Mouse (Mus musculus): ENCODE data around the gene Lrrc52.

Gene Lrrc52

DNA sequence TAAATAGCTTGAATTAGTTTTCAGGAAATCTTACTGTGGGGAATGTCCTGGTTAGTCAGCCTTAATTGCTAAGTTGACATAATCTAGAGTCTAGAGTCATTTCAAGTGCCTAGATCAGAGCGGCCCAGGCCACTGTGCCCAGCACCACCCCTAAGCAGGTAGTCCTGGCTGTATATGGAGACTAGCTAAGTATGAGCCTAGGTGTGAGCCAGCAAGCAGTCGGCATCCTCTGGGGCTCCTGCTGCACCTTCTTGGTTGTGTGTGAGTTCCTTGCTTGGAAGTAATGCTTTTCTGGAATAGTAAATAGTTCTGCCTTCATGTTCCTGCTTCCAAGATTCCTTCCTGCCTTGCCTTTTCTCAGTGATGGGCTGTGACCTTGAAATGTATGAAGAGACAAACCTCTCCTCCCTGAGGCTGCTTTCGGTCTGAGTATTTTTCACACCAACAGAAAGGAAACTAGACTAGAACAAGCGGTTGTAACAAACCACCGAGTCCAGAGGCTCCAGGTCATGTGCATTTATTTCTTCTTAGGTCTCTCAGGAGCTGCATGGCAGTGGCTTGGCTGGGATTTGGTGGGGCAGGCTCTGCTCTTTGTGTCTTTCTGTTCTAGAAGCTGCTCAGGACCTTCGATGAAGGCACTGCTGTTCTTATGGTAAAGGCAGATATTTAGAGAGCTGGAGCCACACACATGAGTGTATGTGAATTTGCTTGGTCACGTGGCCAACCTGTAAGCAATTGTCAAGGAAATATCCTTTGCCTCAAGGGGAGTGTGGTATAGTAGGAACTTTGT is 30.2 kb downstream of the Lrrc52 start:
- no peak for DNase-seq (ENCODE audit: low read depth, low spot score)

DNA sequence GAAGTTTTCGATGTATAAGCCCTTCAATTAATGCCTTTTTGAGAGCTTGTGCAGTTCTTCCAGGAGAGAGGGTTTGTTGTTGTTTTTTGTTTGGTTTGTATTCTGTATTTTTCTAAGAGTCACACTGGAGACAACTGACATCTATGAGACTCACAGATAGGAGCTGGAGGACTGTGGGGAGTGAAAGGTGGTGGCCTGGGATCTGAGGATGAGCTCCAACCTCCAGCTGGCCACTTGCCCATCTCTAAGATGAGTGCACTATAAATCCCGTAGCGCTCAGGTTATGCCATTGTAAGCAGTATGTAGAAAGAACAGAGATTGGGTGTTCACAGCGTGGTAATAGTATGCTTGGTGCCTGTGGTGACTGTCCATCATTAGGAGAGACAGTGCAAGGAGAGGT is 31.6 kb downstream of the Lrrc52 start:
- no peak for DNase-seq (ENCODE audit: low read depth, low spot score)

DNA sequence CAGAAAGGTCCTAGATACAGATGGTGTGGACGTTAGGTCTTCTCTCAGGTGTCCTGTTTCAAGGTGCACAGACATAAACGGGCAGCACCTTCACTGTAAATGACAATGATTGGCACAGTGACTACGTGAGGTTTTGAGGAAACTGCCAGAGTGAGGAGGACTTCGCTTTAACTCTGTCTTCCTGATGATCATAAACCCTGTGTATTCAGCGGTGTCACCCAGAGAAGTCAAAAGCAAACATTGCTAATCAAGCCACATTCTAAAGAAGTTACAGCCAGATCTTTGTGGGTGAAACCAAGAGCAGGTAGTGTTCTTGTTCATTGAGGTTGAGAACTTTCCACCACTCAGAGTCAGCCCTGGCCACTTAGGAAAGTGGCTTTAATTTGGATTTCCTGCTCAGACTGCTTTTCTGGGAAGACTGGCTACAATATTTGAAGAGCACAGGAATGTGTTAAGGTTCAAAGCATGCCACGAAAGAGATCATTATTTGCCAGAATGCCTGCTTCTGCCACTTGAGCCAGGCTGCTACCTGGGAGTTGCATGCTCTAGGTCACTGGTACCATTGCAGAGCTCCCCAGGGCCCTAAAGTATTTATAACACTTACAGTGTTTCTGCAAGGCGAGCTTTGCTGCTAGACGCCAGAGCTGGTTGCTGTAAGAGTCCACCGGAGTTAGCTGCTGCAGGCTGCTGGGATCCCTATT is 35.5 kb downstream of the Lrrc52 start:
- DNase-seq (ENCODE audit: low read depth, low spot score), result no peak

DNA sequence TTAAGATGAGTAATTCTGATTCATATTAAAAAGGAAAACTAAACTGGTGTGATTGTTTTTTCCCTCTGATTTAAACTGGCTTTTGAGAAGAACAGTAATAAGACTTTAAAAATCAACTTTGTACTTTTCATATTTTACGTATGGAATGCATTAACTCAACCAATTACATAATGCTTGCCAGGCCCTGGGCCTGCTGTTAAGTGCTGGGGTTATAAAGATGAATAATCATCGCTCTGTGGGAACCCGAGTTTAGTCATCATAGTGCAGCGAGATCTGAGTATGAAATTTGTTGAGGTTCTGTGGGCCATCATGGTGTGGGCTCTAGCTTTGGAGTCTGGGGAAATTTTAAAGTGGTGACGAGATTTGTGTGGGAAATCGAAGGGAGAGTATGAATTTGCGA is 39.9 kb downstream of the Lrrc52 start:
- no peak for DNase-seq (ENCODE audit: low read depth, low spot score)

DNA sequence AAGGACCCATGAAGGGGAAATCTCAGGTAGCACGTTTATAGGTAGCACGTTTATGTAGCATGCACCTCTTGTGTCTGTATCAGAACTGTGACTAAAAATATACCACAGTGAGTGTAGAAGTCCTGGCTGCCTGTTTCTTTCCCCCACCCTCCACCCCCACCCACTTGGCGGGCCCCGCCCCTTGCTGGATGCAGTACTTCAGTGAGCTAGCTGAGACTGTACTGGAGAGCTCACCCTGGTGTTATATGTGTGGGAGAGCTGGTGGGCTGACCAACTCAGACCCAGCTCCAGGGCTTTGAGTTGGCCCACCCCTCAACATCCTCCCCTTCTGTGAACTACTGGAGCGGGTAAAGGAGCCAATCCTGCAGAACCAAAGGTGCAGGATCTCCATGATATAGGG is 41.0 kb downstream of the Lrrc52 start:
- DNase-seq (ENCODE audit: low read depth, low spot score), result no peak

DNA sequence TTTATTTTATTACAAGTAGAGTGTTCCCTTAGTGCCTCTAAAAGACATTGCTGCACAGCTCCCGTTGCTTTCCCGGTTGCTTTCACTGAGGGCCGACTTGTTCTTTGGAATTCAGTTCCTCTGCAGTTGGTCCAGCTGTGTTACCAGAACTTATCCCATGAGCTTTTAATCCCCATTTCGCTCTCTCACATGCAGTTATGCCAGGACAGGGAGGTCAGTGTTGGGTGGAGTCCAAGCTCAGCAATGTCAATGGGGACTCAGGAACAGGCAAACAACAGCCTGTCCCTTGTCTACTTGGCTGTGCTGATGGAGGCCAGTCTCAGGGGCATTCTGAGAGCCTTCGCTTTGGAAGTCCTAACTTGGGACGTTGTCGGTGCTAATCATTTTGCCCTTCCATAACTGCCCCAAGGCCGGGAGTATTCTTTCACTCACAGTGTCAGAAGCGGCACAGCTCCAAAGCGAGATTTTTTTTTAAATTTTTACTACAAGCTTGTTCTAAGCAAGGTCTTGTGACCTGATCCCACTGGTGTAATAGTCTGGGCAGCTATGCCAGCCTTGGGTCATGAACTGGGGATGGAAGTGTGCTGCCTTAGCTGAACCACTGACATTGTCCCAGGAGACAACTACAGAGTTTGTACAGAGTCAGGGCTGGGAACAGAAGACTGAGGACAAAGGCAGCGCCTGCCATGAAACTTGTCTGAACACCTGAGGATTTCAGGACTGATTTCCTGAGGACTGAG is 43.9 kb downstream of the Lrrc52 start:
- no peak for DNase-seq (ENCODE audit: low read depth, low spot score)

DNA sequence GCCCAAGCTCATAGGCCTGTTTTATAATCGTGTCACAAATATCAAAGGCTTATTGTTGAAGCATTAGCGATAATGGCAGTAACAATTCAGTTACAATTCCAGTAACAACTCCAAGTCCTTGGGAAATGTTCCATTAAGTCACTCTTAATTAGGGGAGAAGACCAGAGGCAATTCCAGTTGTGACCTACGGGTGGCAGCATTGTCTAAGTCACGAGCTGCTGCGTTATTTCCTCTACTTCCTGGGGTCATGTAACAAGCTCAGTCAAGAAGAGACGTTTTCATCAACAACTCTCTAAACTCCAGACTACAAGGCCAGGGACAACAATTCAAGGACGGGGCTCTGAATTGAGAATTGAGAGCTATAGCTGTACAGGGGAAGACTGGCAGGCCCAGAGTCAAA is 51.7 kb downstream of the Lrrc52 start:
- peak; percentile 67 for DNase-seq (ENCODE audit: low read depth, low spot score)

DNA sequence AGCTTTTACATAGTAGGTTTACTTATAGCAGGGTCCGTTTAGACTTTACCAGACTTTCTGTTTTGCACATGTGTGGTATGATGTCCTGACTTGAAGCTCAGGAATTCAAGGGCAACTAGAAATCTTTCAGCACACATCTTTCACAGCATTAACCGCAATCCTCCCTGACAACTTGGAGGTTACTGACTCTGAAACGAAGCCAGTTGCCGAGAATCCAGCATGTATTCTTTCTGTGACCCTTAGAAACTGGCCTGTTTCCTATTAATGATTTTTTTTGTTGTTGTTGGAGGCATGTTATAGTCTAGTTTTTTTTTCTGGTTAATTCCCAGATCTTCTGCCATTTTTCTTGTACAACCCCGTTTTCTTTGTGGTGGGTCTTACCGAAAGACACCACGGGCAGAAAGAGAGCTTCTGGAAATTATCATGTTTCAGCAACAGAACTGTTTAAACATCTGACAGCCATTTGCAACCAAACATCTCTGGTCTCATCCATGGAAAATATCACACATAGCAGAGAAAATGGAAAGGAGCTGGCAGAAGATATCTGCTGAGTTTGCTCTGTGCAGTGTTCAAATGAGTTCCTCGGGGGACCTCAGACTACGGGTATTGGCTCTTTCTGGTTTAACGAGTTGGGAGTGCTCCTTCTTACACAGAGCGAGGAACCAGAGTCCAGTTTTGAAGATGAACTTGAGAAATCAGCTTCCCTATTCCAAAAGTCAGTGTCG is 54.4 kb downstream of the Lrrc52 start:
- DNase-seq (ENCODE audit: low read depth, low spot score), result no peak

DNA sequence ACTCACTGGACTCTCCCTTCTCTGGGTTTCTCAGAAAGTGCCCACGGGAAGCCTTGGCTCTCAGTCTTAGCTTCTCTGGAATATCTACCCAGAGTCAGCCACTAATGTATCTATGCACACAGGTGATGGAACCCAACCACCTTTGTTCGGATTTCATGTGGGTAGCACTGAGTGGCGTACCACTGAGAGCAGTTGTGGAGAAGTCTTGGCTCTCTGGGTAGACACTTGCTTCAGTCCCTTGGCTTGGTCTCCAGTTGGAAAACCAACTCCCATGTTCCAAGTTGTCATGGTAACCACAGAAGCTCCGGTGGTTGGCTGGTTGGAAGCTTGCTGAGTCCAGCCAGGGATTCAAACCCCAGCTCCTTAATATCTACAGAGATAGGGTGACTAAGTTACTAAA is 57.0 kb downstream of the Lrrc52 start:
- DNase-seq (ENCODE audit: low read depth, low spot score), result no peak

DNA sequence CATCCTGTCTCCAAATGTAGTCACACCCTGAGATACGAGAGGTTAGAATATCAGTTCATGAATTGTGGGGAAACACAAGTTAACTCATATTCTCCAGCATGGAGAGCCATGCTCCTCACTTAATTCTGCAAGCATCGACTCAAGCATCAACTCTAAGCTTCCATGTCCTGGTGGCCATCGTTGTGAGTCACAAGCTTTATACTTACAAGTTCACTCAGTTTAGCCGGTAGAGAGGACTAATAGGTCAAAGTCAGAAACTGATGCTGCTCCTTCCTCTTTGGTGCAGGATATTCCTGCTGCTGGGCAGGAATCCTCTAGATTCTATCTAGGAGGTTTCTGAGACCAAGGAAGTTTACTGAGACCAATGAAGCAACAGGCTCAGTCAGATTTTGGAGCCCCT is 61.3 kb downstream of the Lrrc52 start:
- DNase-seq (ENCODE audit: low read depth, low spot score), result no peak
